Mouse (Mus musculus): ENCODE measurements at regions not wholly inside any gene's neighbourhood (a gene's known extent, or its start where the extent isn't known, plus 50 kb on each side); places are given as distances from the start of the nearest gene placed in this dataset.

- 37% methylated on average over 12 of the region's 12 CpGs for WGBS (ENCODE audit: insufficient replicate concordance)
- Histone ChIP-seq H3K4me2 (ENCODE audit: low read depth) (no peak overlapping the region), H3K9ac (replicated peaks) (no peak overlapping the region), H3K36me3 (replicated peaks; ENCODE audit: control insufficient read depth, insufficient read depth, low read depth) (no peaks in the 10 kb centered on the region), H3K4me3 (ENCODE audit: insufficient read depth in 1 of 2, low read depth in 2 of 2, low read length in 2 of 2) (no peak overlapping the region), H3K27ac (no peak overlapping the region), H3K9me3 (ENCODE audit: control insufficient read depth, low read length) (no peaks in the 10 kb centered on the region), H3K27me3 (ENCODE audit: control insufficient read depth, insufficient read depth, low read length) (no peaks in the 10 kb centered on the region), H3K4me1 (replicated peaks; ENCODE audit: control insufficient read depth in 2 of 2, insufficient read depth in 2 of 2, low read length in 1 of 2) (no peaks in the 10 kb centered on the region)
- no peak for ATAC-seq (ENCODE audit: insufficient read depth)
- no peak for DNase-seq (ENCODE audit: low read depth in 3 of 3, low spot score in 3 of 3)
- TF ChIP-seq EP300 (IDR thresholded peaks at IDR 0.05; ENCODE audit: low read depth), result no peak
- TF ChIP-seq CTCF (IDR thresholded peaks at IDR 0.05; ENCODE audit: low read depth), result peak; percentile 51
Measured at GRCm38 (mm10) chr11:56116553-56117232, 75.9 kb upstream of the Nmur2 start.

GRCm38 (mm10) chr11:56107929-56108328, 67.1 kb upstream of the Nmur2 start:
- 13% methylated on average over 3 of the region's 3 CpGs for WGBS (ENCODE audit: insufficient replicate concordance)
- Histone ChIP-seq H3K27me3 (ENCODE audit: control insufficient read depth, insufficient read depth, low read length) (no peaks in the 10 kb centered on the region), H3K9me3 (ENCODE audit: control insufficient read depth, low read length) (no peaks in the 10 kb centered on the region), H3K36me3 (replicated peaks; ENCODE audit: control insufficient read depth, insufficient read depth, low read depth) (no peaks in the 10 kb centered on the region), H3K4me1 (replicated peaks; ENCODE audit: control insufficient read depth in 2 of 2, insufficient read depth in 2 of 2, low read length in 1 of 2) (no peaks in the 10 kb centered on the region), H3K4me2 (ENCODE audit: low read depth) (no peak overlapping the region), H3K9ac (replicated peaks) (no peak overlapping the region), H3K27ac (no peak overlapping the region), H3K4me3 (ENCODE audit: insufficient read depth in 1 of 2, low read depth in 2 of 2, low read length in 2 of 2) (no peak overlapping the region)
- no peak for ATAC-seq (ENCODE audit: insufficient read depth)
- peak; percentile 11 to 17 (median 13) for DNase-seq (ENCODE audit: low read depth in 3 of 3, low spot score in 3 of 3)
- TF ChIP-seq EP300 (IDR thresholded peaks at IDR 0.05; ENCODE audit: low read depth), result no peak
- peak; percentile 81 for TF ChIP-seq CTCF (IDR thresholded peaks at IDR 0.05; ENCODE audit: low read depth)

GRCm38 (mm10) chr11:56105632-56106031, 64.8 kb upstream of the Nmur2 start:
- no peaks in the 10 kb centered on the region for H3K27me3 ChIP-seq (ENCODE audit: control insufficient read depth, insufficient read depth, low read length)
- ATAC-seq (ENCODE audit: insufficient read depth) (no peak), DNase-seq (ENCODE audit: low read depth in 3 of 3, low spot score in 3 of 3) (no peak)
- H3K36me3 ChIP-seq (replicated peaks; ENCODE audit: control insufficient read depth, insufficient read depth, low read depth), result no peaks in the 10 kb centered on the region
- no peak overlapping the region for H3K9ac ChIP-seq (replicated peaks)
- no peak overlapping the region for H3K4me2 ChIP-seq (ENCODE audit: low read depth)
- no peak overlapping the region for H3K4me3 ChIP-seq (ENCODE audit: insufficient read depth in 1 of 2, low read depth in 2 of 2, low read length in 2 of 2)
- H3K9me3 ChIP-seq (ENCODE audit: control insufficient read depth, low read length), result no peaks in the 10 kb centered on the region
- TF ChIP-seq EP300 (IDR thresholded peaks at IDR 0.05; ENCODE audit: low read depth), result no peak
- TF ChIP-seq CTCF (IDR thresholded peaks at IDR 0.05; ENCODE audit: low read depth), result peak; percentile 59
- no peaks in the 10 kb centered on the region for H3K4me1 ChIP-seq (replicated peaks; ENCODE audit: control insufficient read depth in 2 of 2, insufficient read depth in 2 of 2, low read length in 1 of 2)
- 15% methylated on average over 4 of the region's 4 CpGs for WGBS (ENCODE audit: insufficient replicate concordance)
- no peak overlapping the region for H3K27ac ChIP-seq

DNA sequence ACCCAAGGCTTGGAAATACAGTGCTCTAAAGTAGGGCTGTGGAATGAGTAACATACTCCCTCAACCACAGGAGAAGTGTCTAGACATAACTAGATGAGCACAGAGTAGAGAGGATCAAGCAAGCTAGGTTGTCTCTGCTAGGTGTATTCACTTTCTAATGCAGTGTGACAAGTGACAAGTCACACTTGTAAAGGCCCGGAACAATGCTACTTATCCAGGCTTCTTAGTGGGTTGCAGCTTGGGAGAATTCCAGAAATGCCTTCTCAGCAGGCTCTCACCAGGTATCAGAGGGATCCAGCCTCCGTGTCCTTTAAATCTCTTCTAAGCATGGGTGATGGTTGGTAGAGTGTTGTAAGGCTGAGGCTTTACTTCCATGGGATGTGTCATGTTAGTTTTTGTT, 52.1 kb upstream of the Nmur2 start:
- H3K9ac ChIP-seq (replicated peaks), result no peak overlapping the region
- H3K27me3 ChIP-seq (ENCODE audit: control insufficient read depth, insufficient read depth, low read length), result no peaks in the 10 kb centered on the region
- H3K4me2 ChIP-seq (ENCODE audit: low read depth), result no peak overlapping the region
- no peak overlapping the region for H3K27ac ChIP-seq
- H3K4me1 ChIP-seq (replicated peaks; ENCODE audit: control insufficient read depth in 2 of 2, insufficient read depth in 2 of 2, low read length in 1 of 2), result no peaks in the 10 kb centered on the region
- WGBS (ENCODE audit: insufficient replicate concordance), result 58% methylated on average over 2 of the region's 2 CpGs
- H3K9me3 ChIP-seq (ENCODE audit: control insufficient read depth, low read length), result no peaks in the 10 kb centered on the region
- ATAC-seq (ENCODE audit: insufficient read depth) (no peak), DNase-seq (ENCODE audit: low read depth in 3 of 3, low spot score in 3 of 3) (no peak)
- no peak overlapping the region for H3K4me3 ChIP-seq (ENCODE audit: insufficient read depth in 1 of 2, low read depth in 2 of 2, low read length in 2 of 2)
- TF ChIP-seq CTCF (IDR thresholded peaks at IDR 0.05; ENCODE audit: low read depth) (no peak), EP300 (IDR thresholded peaks at IDR 0.05; ENCODE audit: low read depth) (no peak)
- no peaks in the 10 kb centered on the region for H3K36me3 ChIP-seq (replicated peaks; ENCODE audit: control insufficient read depth, insufficient read depth, low read depth)
